Mouse (Mus musculus) cortical plate, adult 2 months (tissue): ENCODE measurements around the gene Rhou.

ENCODE experiments used
- CTCF ChIP-seq: fragments of 200-500 bp; IDR thresholded peaks from 2 replicates; pipeline ENCODE4 v1.5.1; 2011; ENCODE audit warnings: mild to moderate bottlenecking, control low read depth, low read length; ENCODE audit not compliant: insufficient read depth; ENCODE audit errors: extremely low read depth
- POLR2A ChIP-seq: fragments of 200-500 bp; IDR thresholded peaks from 2 replicates; pipeline ENCODE4 v1.6.1; 2011; ENCODE audit warnings: mild to moderate bottlenecking, low read length, control low read depth; ENCODE audit not compliant: insufficient read depth; ENCODE audit errors: extremely low read depth

DNA sequence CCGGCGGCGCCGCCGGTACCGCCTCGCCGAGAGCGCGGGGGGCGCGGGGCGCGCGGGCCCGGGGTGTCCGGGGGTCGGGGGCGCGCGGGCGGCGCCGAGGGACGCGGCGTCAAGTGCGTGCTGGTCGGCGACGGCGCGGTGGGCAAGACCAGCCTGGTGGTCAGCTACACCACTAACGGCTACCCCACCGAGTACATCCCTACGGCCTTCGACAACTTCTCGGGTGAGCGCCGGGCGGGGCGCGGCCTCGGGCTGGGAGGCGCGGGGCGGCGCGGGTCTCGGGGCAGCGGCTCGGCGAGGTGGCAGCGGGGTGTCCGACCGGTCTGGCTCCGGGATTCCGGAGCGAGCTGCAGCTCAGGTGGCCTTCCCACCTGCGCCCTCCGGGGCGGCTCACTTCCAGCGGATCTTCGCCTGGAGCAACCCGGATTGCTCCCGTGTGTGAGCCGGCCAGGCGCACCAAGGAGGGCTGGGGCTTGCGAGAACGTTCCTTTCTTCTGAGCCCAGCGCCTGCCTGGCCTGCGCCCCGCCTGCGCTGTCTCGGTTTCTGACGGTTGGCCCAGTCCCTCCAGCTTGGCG lies 353 bp downstream of the Rhou start:
- TF ChIP-seq CTCF (no peak), POLR2A (no peak)
